Mouse (Mus musculus) right cerebral cortex, postnatal 14 days (tissue): Measurements from ENCODE around the gene Acvrl1.

Source experiments
- DNase-seq: peaks from one replicate; pipeline ENCODE4 v3.0.0; 2022

The Acvrl1 gene

DNA sequence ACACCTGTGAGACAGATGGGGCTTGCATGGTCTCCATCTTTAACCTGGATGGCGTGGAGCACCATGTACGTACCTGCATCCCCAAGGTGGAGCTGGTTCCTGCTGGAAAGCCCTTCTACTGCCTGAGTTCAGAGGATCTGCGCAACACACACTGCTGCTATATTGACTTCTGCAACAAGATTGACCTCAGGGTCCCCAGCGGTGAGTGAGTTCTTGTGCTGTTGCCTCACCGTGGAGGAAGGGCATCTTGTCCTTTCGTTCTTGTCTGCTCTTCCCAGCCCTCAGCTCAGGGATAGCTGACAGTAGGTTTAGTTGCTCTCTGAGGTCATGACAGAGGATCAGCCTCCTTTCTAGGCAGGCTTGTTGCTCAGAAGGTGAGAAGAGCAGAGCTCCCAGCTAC, 65.6 kb downstream of the Acvrl1 start:
- no peak for DNase-seq
